Mouse (Mus musculus): Measurements from ENCODE around the gene Ankrd13b.

Gene Ankrd13b

GRCm38 (mm10) chr11:77508068-77509021 is 18.9 kb upstream of the Ankrd13b start:
- peak; percentile 86 to 89 for DNase-seq

- DNase-seq: no peak
Measured at GRCm38 (mm10) chr11:77507426-77507825, 17.9 kb upstream of the Ankrd13b start.

GRCm38 (mm10) chr11:77506941-77507340 is 17.5 kb upstream of the Ankrd13b start:
- no peak for DNase-seq

GRCm38 (mm10) chr11:77506273-77506672 is 16.8 kb upstream of the Ankrd13b start:
- no peak for DNase-seq

GRCm38 (mm10) chr11:77505291-77505980 is 16.0 kb upstream of the Ankrd13b start:
- DNase-seq: no peak

GRCm38 (mm10) chr11:77504377-77504776 is 14.9 kb upstream of the Ankrd13b start:
- no peak for DNase-seq

GRCm38 (mm10) chr11:77503511-77503910 is 14.0 kb upstream of the Ankrd13b start:
- DNase-seq: no peak

- DNase-seq: no peak
Measured at GRCm38 (mm10) chr11:77502481-77502880, 13.0 kb upstream of the Ankrd13b start.

GRCm38 (mm10) chr11:77501971-77502370 is 12.5 kb upstream of the Ankrd13b start:
- DNase-seq: no peak

GRCm38 (mm10) chr11:77501392-77501791 is 11.9 kb upstream of the Ankrd13b start:
- peak; percentile 88 to 90 for DNase-seq

- peak in 1 of 2 experiments; percentile 37 for DNase-seq
Measured at GRCm38 (mm10) chr11:77500361-77501325, 11.2 kb upstream of the Ankrd13b start.

GRCm38 (mm10) chr11:77499354-77499753 is 9.9 kb upstream of the Ankrd13b start:
- peak; percentile 85 to 88 for DNase-seq

GRCm38 (mm10) chr11:77498261-77499139 is 9.0 kb upstream of the Ankrd13b start:
- DNase-seq: peak in 1 of 2 experiments; percentile 40

- no peak for DNase-seq
Measured at GRCm38 (mm10) chr11:77497851-77498250, 8.4 kb upstream of the Ankrd13b start.

- DNase-seq: peak; percentile 48 to 69
Measured at GRCm38 (mm10) chr11:77497341-77497756, 7.9 kb upstream of the Ankrd13b start.

- DNase-seq: no peak
Measured at GRCm38 (mm10) chr11:77495507-77495906, 6.0 kb upstream of the Ankrd13b start.

- DNase-seq: no peak
Measured at GRCm38 (mm10) chr11:77494782-77495181, 5.3 kb upstream of the Ankrd13b start.

GRCm38 (mm10) chr11:77494344-77494676 is 4.8 kb upstream of the Ankrd13b start:
- no peak for DNase-seq

- peak; percentile 64 to 68 for DNase-seq
Measured at GRCm38 (mm10) chr11:77493512-77494343, 4.2 kb upstream of the Ankrd13b start, which contains the start of gene Git1. Gene Git1, plus strand, starts transcription at chr11:77493562.

GRCm38 (mm10) chr11:77492911-77493332 is 3.4 kb upstream of the Ankrd13b start:
- DNase-seq: peak; percentile 92 to 95

Data from cerebellum, postnatal 14 days (tissue).